Mouse (Mus musculus) left cerebral cortex, adult 11 months (tissue): ENCODE results near the gene Spred2.
"Not testable (repeated sequence)": the region's sequence is repeated elsewhere in the genome, so short reads cannot be mapped to it uniquely, and the experiment has no call there.

ENCODE experiments used
- DNase-seq: peaks from one replicate; pipeline ENCODE4 v3.0.0; 2022; ENCODE audit warnings: low spot score

Spred2 gene

GRCm38 (mm10) chr11:20062801-20063200, 138.6 kb downstream of the Spred2 start:
- not testable (repeated sequence) for DNase-seq

DNA sequence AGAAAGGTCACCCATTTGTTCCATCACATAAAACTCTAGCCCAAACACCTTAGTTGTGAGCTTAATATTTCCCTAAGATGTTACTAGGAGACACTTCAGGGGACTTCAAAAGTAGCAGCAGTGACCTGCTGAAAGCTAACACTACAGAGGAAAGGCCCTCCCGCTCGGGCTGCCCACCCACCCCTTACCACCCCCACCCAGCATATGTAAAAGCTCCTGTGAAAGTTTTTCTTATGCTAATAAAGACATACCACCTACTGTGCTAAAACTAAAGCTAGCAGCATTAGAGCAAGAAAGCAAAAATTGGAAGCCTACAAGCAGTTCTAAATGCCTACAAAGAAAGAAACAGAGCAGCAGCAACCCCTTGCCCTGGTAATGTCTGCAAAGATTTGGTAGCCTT, 139.9 kb downstream of the Spred2 start:
- not testable (repeated sequence) for DNase-seq

DNA sequence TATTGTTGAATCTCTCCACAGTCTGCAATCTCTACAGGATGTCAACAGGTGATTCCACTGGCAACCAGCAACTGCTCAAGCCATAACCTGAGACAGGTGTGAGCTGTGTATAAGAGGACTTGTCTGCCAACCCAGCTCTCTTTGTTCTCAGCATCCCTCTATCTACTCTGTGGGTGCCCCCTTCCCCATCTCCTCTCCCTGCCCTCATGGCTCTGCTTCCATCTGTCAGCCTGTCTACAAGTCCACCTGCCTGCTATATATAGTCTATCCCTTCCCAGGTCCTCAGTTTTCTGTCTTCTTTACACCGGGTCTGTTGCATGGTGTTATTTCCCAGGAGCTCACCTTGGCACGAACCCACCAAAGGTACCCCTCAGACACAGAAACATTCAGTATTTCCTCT, 140.8 kb downstream of the Spred2 start:
- no peak for DNase-seq

DNA sequence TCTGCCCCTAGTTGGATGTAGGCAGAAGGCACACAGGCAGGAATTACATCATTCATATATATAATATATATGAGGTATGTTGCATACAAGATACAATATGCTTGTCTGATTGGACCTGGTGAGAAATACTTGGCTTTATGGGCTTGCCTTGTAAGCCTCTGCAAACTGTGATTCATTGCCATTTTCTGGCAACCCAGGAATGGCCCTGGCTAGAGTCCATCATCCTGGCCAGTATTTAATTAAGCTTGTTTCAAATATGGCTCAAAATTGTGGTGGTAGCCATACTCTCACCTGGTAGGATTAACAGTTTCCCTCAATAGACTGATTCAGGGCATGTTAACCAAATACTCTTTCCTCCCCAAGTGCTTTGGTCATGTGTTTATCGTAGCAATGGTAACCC, 141.9 kb downstream of the Spred2 start:
- no peak for DNase-seq

GRCm38 (mm10) chr11:20067521-20067920, 143.3 kb downstream of the Spred2 start:
- no peak for DNase-seq

DNA sequence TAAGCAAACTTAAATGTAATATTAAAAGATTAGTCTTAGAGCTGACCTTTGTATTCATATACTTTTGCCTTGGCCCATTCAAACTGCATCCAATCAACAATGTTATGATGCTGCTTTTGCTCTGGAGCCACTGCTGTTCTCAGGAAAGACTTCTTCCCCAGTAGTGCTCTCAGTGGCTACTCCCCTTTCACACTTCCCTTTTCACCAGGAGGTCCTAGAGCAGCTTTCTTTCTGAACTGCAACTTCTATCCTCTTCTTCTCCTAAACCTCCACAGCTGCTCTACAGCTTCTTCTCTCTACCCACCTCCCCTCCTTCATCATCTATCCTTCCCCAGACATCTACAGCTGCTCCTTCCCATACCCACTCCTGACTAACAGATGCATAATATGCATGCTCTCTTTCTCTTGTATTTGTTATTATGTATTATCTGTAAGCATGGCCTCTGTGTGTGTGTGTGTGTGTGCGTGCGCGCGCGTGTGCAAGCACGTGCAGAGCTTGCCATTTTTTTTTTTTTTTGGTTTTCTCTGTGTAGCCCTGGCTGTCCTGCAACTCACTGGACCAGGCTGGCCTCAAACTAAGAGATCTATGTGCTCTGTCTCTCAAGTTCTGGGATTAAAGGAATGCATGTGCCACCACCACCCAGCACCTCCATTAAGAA, 144.3 kb downstream of the Spred2 start:
- DNase-seq: no peak

DNA sequence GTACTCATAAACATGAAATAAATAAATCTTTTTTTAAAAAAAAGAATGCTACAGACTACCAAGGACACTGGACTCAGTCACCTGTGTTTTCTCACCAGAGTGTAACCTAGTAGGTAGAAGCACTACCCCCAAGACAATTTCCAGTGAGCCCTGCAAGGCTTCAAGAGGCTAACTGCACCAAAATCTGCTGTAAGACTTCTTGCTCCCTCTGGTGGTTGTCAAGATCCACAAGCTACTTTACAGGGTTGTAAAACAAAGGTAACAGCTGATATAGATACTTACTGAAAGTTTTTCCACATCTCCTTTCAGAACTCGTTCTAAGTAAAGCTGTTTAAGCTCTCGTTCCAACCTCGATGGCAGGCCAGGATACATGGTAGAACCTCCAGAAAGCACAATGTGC, 148.0 kb downstream of the Spred2 start:
- DNase-seq: peak; percentile 34

- DNase-seq: no peak
Observed at GRCm38 (mm10) chr11:20072826-20073225, 148.7 kb downstream of the Spred2 start.
